Mouse (Mus musculus) lung, adult 2 months (tissue): ENCODE measurements around the gene Smurf1.

ENCODE experiments used
- CTCF ChIP-seq: fragments of 200-500 bp; IDR thresholded peaks from 2 replicates; pipeline ENCODE4 v1.5.1; 2011; ENCODE audit warnings: mild to moderate bottlenecking, low read length, control low read depth; ENCODE audit not compliant: insufficient read depth
- POLR2A ChIP-seq: fragments of 200-500 bp; IDR thresholded peaks from 2 replicates; pipeline ENCODE4 v1.6.1; 2011; ENCODE audit warnings: low read depth, mild to moderate bottlenecking, control low read depth, low read length, borderline replicate concordance; ENCODE audit errors: extremely low read depth

- TF ChIP-seq CTCF (no peak), POLR2A (no peak)
Measured at GRCm38 (mm10) chr5:144917172-144917571, 48.5 kb downstream of the Smurf1 start.
